Mouse (Mus musculus): ENCODE data around the gene Ppm1l. TPM values are rescaled to one million over a fixed set of nuclear protein-coding genes. Genes with fewer than 3 reads are reported as not detected.

The Ppm1l gene
- polyA plus RNA-seq, 1 experiment from 2014 or later, result 23.3 TPM

DNA sequence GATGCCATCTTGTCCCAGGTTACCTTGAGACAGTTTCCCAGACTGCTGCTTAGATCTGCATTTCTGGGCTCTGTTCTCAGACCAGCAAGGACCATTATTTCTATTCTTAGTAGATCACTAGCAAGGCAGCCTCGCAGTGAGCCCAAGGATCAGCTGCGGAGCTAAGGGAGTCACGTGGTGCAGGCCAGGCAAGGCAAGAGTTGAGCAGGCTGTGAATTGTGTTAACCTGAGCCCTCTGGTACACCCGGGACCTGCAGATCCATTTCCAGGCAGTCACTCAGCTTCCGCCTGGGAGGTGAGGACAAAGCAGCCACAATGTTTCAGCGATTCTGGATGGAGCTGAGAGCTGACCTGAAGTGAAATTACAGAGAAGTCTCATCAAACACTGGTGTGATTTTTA lies 185.3 kb downstream of the Ppm1l start:
- H3K4me2 ChIP-seq (ENCODE audit: low read depth, low read length), result no peak overlapping the region
- H3K4me1 ChIP-seq (ENCODE audit: control insufficient read depth, insufficient read depth, low read length), result peaks cover 15% of the 10 kb centered on the region
- peak; percentile 65 for ATAC-seq (ENCODE audit: low read depth)
- 11% methylated on average over 6 of the region's 6 CpGs for WGBS
- no peaks in the 10 kb centered on the region for H3K27me3 ChIP-seq (ENCODE audit: control insufficient read depth, insufficient read depth, low read length)
- H3K9ac ChIP-seq (replicated peaks; ENCODE audit: low read depth, low read length), result no peak overlapping the region
- peak overlapping the region; percentile 40; the same call in 1 of the 2 replicates for H3K27ac ChIP-seq (ENCODE audit: low read depth, low read length)
- no peaks in the 10 kb centered on the region for H3K9me3 ChIP-seq (ENCODE audit: control insufficient read depth, low read length)
- H3K36me3 ChIP-seq (ENCODE audit: control insufficient read depth, insufficient read depth, low read length), result no peaks in the 10 kb centered on the region
- H3K4me3 ChIP-seq (ENCODE audit: low read depth, low read length), result no peak overlapping the region

DNA sequence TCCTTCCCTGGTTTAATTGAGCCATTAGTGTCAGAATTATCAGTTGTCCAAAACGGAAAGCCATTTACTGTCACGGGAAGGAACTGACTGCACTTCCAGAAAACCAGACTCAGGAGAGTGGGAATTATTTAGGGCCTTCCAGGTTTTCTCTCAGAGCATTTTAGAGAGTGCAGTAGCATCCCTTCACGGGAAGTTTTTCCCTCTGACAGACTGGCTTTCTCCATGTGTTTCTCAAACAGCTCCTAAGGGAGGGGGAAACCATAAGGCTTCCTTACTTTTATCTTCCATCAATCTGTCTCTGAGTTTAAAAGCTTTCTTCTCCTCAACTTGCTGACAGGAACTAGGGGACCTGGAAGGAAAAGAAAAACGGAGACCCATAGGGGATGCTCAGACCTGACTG lies 185.9 kb downstream of the Ppm1l start:
- H3K4me2 ChIP-seq (ENCODE audit: low read depth, low read length), result no peak overlapping the region
- H3K4me1 ChIP-seq (ENCODE audit: control insufficient read depth, insufficient read depth, low read length), result peaks cover 15% of the 10 kb centered on the region
- no peak; the same call in 1 of the 2 replicates for ATAC-seq (ENCODE audit: low read depth)
- whole genome bisulfite sequencing, result 12% methylated on average over 4 of the region's 4 CpGs
- H3K4me3 ChIP-seq (ENCODE audit: low read depth, low read length), result no peak overlapping the region
- H3K27ac ChIP-seq (ENCODE audit: low read depth, low read length), result no peak overlapping the region
- no peaks in the 10 kb centered on the region for H3K27me3 ChIP-seq (ENCODE audit: control insufficient read depth, insufficient read depth, low read length)
- H3K9ac ChIP-seq (replicated peaks; ENCODE audit: low read depth, low read length), result no peak overlapping the region
- H3K36me3 ChIP-seq (ENCODE audit: control insufficient read depth, insufficient read depth, low read length), result no peaks in the 10 kb centered on the region
- H3K9me3 ChIP-seq (ENCODE audit: control insufficient read depth, low read length), result no peaks in the 10 kb centered on the region

DNA sequence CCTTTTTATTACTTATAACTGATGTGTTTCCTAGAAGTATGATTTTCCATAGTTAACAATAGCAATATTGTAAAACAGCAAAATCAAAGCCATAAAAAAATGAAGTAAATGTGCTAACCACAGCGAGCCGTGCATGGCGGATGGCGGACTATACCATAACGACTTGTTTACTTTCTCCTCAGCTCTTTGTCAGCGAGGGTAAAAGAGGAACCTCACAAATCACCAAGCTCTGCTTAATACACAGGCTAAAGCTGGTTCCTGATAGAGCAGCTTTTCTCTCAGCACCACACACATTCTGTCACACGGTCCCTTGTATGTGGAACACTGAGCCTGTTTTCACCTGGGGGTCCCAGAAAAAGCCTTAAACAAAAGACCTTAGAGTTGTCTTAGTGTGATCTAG lies 188.4 kb downstream of the Ppm1l start:
- ATAC-seq (ENCODE audit: low read depth), result no peak
- WGBS, result 55% methylated on average over 7 of the region's 7 CpGs
- peaks cover 15% of the 10 kb centered on the region for H3K4me1 ChIP-seq (ENCODE audit: control insufficient read depth, insufficient read depth, low read length)
- H3K36me3 ChIP-seq (ENCODE audit: control insufficient read depth, insufficient read depth, low read length), result no peaks in the 10 kb centered on the region
- no peak overlapping the region for H3K4me3 ChIP-seq (ENCODE audit: low read depth, low read length)
- H3K4me2 ChIP-seq (ENCODE audit: low read depth, low read length), result no peak overlapping the region
- no peaks in the 10 kb centered on the region for H3K9me3 ChIP-seq (ENCODE audit: control insufficient read depth, low read length)
- H3K9ac ChIP-seq (replicated peaks; ENCODE audit: low read depth, low read length), result no peak overlapping the region
- H3K27me3 ChIP-seq (ENCODE audit: control insufficient read depth, insufficient read depth, low read length), result no peaks in the 10 kb centered on the region
- no peak overlapping the region for H3K27ac ChIP-seq (ENCODE audit: low read depth, low read length)

DNA sequence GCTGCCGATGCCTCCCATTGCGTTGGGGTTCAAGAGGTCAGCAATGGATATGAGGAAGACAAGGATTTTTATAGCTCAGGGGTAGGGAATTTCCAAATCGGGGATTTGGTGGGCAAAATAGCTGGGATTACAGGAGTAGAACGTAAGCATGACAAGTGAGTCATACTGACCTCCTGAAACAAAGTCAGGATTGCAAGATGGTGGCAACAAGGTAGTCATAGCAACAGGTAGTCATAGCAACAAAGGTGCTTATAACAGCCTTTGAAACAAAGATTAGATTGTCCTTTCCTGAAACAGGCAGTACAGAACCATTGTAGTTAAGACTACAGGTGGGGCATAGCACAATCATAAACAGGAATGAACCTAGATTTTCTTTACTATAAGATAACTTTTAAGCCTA lies 189.7 kb downstream of the Ppm1l start:
- H3K9ac ChIP-seq (replicated peaks; ENCODE audit: low read depth, low read length), result no peak overlapping the region
- no peaks in the 10 kb centered on the region for H3K9me3 ChIP-seq (ENCODE audit: control insufficient read depth, low read length)
- no peaks in the 10 kb centered on the region for H3K27me3 ChIP-seq (ENCODE audit: control insufficient read depth, insufficient read depth, low read length)
- H3K4me2 ChIP-seq (ENCODE audit: low read depth, low read length), result no peak overlapping the region
- H3K36me3 ChIP-seq (ENCODE audit: control insufficient read depth, insufficient read depth, low read length), result no peaks in the 10 kb centered on the region
- ATAC-seq (ENCODE audit: low read depth), result no peak
- peaks cover 15% of the 10 kb centered on the region for H3K4me1 ChIP-seq (ENCODE audit: control insufficient read depth, insufficient read depth, low read length)
- H3K4me3 ChIP-seq (ENCODE audit: low read depth, low read length), result no peak overlapping the region
- 79% methylated on average over 4 of the region's 4 CpGs for WGBS
- no peak overlapping the region for H3K27ac ChIP-seq (ENCODE audit: low read depth, low read length)

DNA sequence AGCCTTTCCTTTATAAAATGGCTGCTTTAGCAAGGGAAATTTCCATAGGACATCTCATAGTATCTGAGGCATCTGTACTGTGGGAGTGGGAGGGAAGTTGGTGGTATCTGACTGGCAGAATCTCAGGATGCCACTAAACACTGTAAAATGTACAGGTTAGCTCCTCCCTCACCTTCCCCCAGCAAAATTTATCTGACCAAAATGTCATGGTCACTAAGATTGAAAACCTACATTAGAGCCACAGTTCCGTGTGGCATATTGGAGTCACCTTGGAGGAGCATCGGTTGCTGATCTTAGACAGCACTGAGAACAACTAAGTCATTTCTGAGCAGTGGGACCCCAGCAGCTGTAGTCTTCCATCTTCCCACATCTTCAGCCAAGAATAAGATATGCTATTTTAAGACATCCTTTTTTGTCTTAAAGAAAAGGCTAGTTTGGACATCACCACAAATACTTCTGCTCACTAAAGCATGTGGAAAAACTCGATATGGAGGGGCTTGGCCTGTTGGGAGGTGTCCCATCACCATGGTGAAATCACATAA lies 192.8 kb downstream of the Ppm1l start:
- 71% methylated on average over 3 of the region's 3 CpGs for WGBS
- no peak overlapping the region for H3K27ac ChIP-seq (ENCODE audit: low read depth, low read length)
- no peak for ATAC-seq (ENCODE audit: low read depth)
- peaks cover 3% of the 10 kb centered on the region for H3K4me1 ChIP-seq (ENCODE audit: control insufficient read depth, insufficient read depth, low read length)
- no peak overlapping the region for H3K9ac ChIP-seq (replicated peaks; ENCODE audit: low read depth, low read length)
- H3K9me3 ChIP-seq (ENCODE audit: control insufficient read depth, low read length), result no peaks in the 10 kb centered on the region
- H3K27me3 ChIP-seq (ENCODE audit: control insufficient read depth, insufficient read depth, low read length), result no peaks in the 10 kb centered on the region
- H3K36me3 ChIP-seq (ENCODE audit: control insufficient read depth, insufficient read depth, low read length), result no peaks in the 10 kb centered on the region
- H3K4me3 ChIP-seq (ENCODE audit: low read depth, low read length), result no peak overlapping the region
- H3K4me2 ChIP-seq (ENCODE audit: low read depth, low read length), result no peak overlapping the region

DNA sequence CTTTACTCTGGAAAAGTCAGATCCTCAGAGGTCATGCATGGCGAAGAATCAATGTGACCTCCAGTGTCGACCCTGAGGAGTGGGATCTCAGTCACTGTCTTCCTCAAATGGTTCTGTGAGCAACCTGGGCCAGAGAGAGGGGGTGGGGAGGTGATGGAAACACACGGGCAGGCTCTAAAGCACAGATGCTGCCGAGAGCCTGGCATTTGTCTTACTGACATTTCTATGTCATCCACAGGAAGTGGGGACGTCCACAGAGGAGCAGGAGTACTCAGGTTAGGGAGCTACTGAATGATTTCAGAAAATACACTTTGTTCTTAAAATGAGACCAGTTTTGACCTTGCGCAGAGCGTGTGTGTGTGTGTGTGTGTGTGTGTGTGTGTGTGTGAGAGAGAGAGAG lies 195.2 kb downstream of the Ppm1l start:
- peaks cover 3% of the 10 kb centered on the region for H3K4me1 ChIP-seq (ENCODE audit: control insufficient read depth, insufficient read depth, low read length)
- H3K9me3 ChIP-seq (ENCODE audit: control insufficient read depth, low read length), result no peaks in the 10 kb centered on the region
- H3K9ac ChIP-seq (replicated peaks; ENCODE audit: low read depth, low read length), result no peak overlapping the region
- H3K4me3 ChIP-seq (ENCODE audit: low read depth, low read length), result no peak overlapping the region
- H3K27me3 ChIP-seq (ENCODE audit: control insufficient read depth, insufficient read depth, low read length), result no peaks in the 10 kb centered on the region
- WGBS, result 40% methylated on average over 7 of the region's 7 CpGs
- no peak for ATAC-seq (ENCODE audit: low read depth)
- no peak overlapping the region for H3K27ac ChIP-seq (ENCODE audit: low read depth, low read length)
- no peaks in the 10 kb centered on the region for H3K36me3 ChIP-seq (ENCODE audit: control insufficient read depth, insufficient read depth, low read length)
- no peak overlapping the region for H3K4me2 ChIP-seq (ENCODE audit: low read depth, low read length)

DNA sequence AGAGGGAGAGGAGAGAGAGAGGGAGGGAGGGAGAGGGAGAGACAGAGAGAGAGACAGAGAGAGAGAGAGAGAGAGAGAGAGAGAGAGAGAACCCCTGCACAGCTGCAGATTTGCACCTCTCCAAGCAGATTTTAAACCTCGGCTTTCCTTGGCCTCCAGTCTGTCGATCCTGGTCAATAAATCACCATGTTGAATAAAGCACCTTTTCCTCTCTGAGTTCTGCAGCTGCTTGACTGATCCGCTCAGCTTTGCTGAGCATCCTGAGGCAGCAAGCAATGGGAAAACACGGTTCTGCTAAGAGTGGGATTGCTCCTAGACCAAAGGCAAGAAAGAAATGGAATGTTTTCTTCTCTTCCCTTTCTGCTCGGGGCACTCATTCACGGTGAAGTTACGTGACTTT lies 195.7 kb downstream of the Ppm1l start:
- WGBS, result 24% methylated on average over 7 of the region's 7 CpGs
- H3K27ac ChIP-seq (ENCODE audit: low read depth, low read length), result no peak overlapping the region
- H3K9me3 ChIP-seq (ENCODE audit: control insufficient read depth, low read length), result no peaks in the 10 kb centered on the region
- no peak overlapping the region for H3K9ac ChIP-seq (replicated peaks; ENCODE audit: low read depth, low read length)
- peak; percentile 56; the same call in 1 of the 2 replicates for ATAC-seq (ENCODE audit: low read depth)
- H3K4me3 ChIP-seq (ENCODE audit: low read depth, low read length), result no peak overlapping the region
- no peaks in the 10 kb centered on the region for H3K36me3 ChIP-seq (ENCODE audit: control insufficient read depth, insufficient read depth, low read length)
- no peaks in the 10 kb centered on the region for H3K27me3 ChIP-seq (ENCODE audit: control insufficient read depth, insufficient read depth, low read length)
- peaks cover 3% of the 10 kb centered on the region for H3K4me1 ChIP-seq (ENCODE audit: control insufficient read depth, insufficient read depth, low read length)
- no peak overlapping the region for H3K4me2 ChIP-seq (ENCODE audit: low read depth, low read length)

DNA sequence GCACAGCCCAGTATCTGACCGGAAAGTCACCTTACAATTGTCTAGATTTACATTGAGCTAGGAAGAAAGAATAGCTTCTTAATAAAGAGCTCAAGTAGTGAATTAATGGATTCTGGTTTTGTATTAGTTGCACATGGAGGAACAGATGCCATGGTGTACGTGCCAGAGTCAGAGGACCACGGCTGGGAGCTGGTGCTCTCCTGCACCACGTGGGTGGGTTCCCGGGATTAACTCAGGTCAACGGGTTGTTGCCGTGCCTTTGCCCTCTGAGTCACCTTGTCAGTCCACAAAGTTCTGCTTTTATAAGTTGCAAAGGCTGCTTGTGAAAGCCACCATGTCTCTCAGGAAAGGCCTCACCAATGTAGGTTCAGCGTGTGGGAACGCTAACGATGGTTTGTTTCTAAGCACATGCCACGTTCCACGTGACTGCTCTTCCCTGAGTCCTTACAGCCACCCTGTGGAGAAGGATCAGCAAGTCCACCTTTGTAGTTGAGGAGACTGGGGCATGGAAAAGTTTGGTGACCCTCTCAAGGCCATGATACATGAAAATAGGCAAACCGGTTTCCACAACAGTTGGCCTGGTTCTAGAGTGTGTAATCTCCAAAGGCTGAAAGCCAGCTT lies 199.2 kb downstream of the Ppm1l start:
- ATAC-seq (ENCODE audit: low read depth), result no peak
- H3K9me3 ChIP-seq (ENCODE audit: control insufficient read depth, low read length), result no peaks in the 10 kb centered on the region
- peaks cover 20% of the 10 kb centered on the region for H3K4me1 ChIP-seq (ENCODE audit: control insufficient read depth, insufficient read depth, low read length)
- no peak overlapping the region for H3K4me2 ChIP-seq (ENCODE audit: low read depth, low read length)
- 78% methylated on average over 13 of the region's 13 CpGs for WGBS
- no peak overlapping the region for H3K9ac ChIP-seq (replicated peaks; ENCODE audit: low read depth, low read length)
- no peaks in the 10 kb centered on the region for H3K36me3 ChIP-seq (ENCODE audit: control insufficient read depth, insufficient read depth, low read length)
- H3K27ac ChIP-seq (ENCODE audit: low read depth, low read length), result no peak overlapping the region
- no peak overlapping the region for H3K4me3 ChIP-seq (ENCODE audit: low read depth, low read length)
- no peaks in the 10 kb centered on the region for H3K27me3 ChIP-seq (ENCODE audit: control insufficient read depth, insufficient read depth, low read length)

DNA sequence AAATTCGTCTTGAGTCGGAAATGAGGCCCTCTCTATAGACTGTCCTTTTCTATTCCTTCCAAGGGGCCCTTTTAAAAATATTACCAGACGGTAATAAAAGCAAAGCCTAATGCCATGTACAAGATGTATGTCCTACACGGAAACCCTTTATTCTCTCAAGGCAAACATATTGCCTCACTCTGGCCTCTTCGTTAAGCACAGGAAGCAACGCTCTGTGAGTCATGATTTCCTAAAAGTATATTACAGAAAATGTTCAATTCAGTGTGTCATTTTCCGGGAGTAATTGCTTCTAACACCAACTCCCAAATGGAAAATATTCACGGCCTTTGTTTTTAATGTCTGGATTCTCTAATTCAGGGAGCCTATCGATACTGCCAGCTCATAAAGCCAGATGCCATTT lies 202.5 kb downstream of the Ppm1l start:
- peaks cover 17% of the 10 kb centered on the region for H3K4me1 ChIP-seq (ENCODE audit: control insufficient read depth, insufficient read depth, low read length)
- no peak overlapping the region for H3K9ac ChIP-seq (replicated peaks; ENCODE audit: low read depth, low read length)
- no peak overlapping the region for H3K4me3 ChIP-seq (ENCODE audit: low read depth, low read length)
- ATAC-seq (ENCODE audit: low read depth), result peak; percentile 44
- peak overlapping the region; percentile 60; the same call in 1 of the 2 replicates for H3K27ac ChIP-seq (ENCODE audit: low read depth, low read length)
- no peaks in the 10 kb centered on the region for H3K9me3 ChIP-seq (ENCODE audit: control insufficient read depth, low read length)
- no peak overlapping the region for H3K4me2 ChIP-seq (ENCODE audit: low read depth, low read length)
- H3K27me3 ChIP-seq (ENCODE audit: control insufficient read depth, insufficient read depth, low read length), result no peaks in the 10 kb centered on the region
- no peaks in the 10 kb centered on the region for H3K36me3 ChIP-seq (ENCODE audit: control insufficient read depth, insufficient read depth, low read length)
- WGBS, result 42% methylated on average over 9 of the region's 9 CpGs
